Mouse (Mus musculus): Measurements from ENCODE around the gene Mus81.

- TF ChIP-seq CTCF (conservative IDR thresholded peaks at IDR 0.05; ENCODE audit: low read length): no peak
- TF ChIP-seq NANOG (IDR thresholded peaks at IDR 0.05; ENCODE audit: borderline replicate concordance, low read length): no peak
- TF ChIP-seq POU5F1 (IDR thresholded peaks at IDR 0.05; ENCODE audit: borderline replicate concordance, low read length): no peak
Measured at GRCm38 (mm10) chr19:5512091-5513004, 24.1 kb upstream of the Mus81 start.
